Mouse (Mus musculus) left cerebral cortex, postnatal 4 days (tissue): ENCODE measurements around the gene Cdh26. TPM values are rescaled to one million over a fixed set of nuclear protein-coding genes. Genes with fewer than 3 reads are reported as not detected.

Experiments used
- DNase-seq: peaks from one replicate; pipeline ENCODE4 v3.0.0-alpha.2; 2022
- intact Hi-C: fragments of 180-260 bp; cut with DNase I; formaldehyde crosslinking; loops from one replicate; pipeline ENCODE4 v1.15.1; 2025
- total RNA-seq, 2 experiments: library from RNA; stranded (reverse); gene quantifications; 2 replicates each; pipeline ENCODE4 v1.2.3; 2021

Cdh26 gene
- total RNA-seq, 2 experiments from 2014 or later, result 0.12 TPM

GRCm38 (mm10) chr2:178506056-178506455, 75.7 kb downstream of the Cdh26 start:
- intact Hi-C loops, result loop anchor here (5.0 to 10.0 kb wide), 3 partner anchors 119 to 1371 kb away; partner anchors contain the start of gene Cdh4
- no peak for DNase-seq

- intact Hi-C loops, result loop anchor here (5.0 to 10.0 kb wide), 3 partner anchors 117 to 1370 kb away; partner anchors contain the start of gene Cdh4
- peak; percentile 77 for DNase-seq
Observed at GRCm38 (mm10) chr2:178507379-178508014, 77.2 kb downstream of the Cdh26 start.

- intact Hi-C loops, result loop anchor here (5.0 to 10.0 kb wide), 3 partner anchors 117 to 1369 kb away; partner anchors contain the start of gene Cdh4
- no peak for DNase-seq
Observed at GRCm38 (mm10) chr2:178508279-178508678, 77.9 kb downstream of the Cdh26 start.

- intact Hi-C loops, result no loop called here
- no peak for DNase-seq
Observed at GRCm38 (mm10) chr2:178513043-178513442, 82.7 kb downstream of the Cdh26 start.

- intact Hi-C loops, result no loop called here
- DNase-seq, result peak; percentile 86
Observed at GRCm38 (mm10) chr2:178513636-178514071, 83.3 kb downstream of the Cdh26 start.

DNA sequence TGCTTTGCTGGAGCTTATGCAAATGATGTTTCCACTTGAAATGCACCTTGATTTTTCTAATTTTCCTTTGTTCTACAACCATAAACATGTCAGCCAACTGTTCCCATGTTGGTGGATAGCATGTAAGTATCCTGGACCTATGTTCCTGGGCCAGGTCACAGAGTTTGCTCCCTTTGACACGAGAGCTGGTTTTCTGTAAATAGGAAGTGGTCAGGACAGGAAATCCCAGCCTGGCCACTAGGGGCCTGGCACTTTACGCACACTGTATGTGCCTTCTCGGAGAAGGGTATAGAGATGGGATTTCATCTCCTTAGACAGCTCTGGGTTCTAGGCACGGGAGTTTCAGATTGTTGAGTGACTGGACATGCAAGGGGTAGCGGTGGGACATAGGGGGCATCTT, 86.1 kb downstream of the Cdh26 start:
- DNase-seq, result no peak
- intact Hi-C loops, result no loop called here

DNA sequence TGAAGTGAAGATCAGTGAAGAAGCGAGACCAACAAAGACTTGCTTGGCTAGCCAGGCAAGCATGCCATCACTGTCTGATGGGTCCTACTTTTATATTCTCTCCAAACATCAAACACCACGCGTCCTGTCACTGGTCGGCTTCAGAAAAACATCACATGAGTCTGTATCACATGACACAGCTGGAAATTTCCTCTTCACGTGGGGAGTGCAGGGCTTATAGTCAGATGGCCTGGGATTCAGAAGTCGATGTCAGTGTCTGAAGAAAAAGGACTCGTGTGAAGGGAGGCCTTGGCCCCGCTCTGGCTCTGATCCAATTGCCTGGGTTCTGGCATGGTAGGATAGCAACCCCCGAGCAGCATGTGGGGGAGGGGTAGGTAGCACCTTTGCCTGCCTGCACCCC, 86.6 kb downstream of the Cdh26 start:
- intact Hi-C loops, result no loop called here
- DNase-seq, result no peak

GRCm38 (mm10) chr2:178519321-178519720, 89.0 kb downstream of the Cdh26 start:
- DNase-seq, result no peak
- intact Hi-C loops, result no loop called here

DNA sequence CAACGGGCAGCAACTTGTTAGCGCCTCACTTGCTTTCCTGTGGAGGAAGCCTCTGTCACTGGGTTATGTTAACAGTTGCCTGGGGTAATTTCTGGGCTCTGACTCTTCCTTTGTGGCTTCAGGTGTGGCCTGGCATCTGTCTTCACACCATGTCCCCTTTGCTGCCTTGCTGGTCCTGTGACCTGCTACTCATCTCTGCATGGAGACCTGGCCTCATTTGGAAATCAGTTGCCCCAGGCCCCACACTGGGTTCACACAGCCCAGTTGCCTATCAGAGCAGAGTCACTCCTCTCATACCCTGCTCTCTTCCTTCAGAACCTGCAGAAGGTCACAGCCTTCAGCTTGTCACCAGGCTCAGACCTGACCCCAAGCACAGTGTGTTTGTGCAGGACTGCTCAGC, 89.9 kb downstream of the Cdh26 start:
- DNase-seq, result peak; percentile 22

GRCm38 (mm10) chr2:178522331-178522730, 92.0 kb downstream of the Cdh26 start:
- intact Hi-C loops, result no loop called here
- DNase-seq, result peak; percentile 34

More for the DNA sequence above, 89.9 kb downstream of the Cdh26 start:
- intact Hi-C loops, result no loop called here

DNA sequence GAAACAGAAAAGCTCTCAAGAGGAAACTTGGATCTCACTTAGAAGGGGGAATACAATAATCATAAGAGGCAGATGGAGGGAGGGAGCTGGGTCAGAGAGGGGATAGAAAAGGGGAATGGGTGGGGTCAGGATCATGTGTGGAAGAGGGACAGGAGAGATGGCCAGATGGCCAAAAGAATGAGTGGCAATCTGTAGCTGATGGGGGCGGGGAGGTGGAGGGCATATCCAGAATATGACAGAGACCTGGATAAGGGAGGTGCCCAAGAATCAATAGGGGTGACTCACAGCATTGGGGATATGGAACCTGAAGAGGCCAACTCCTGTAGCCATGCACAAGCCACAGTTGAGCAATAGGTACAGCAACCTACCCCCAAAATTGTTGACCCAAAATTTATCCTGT, 92.5 kb downstream of the Cdh26 start:
- DNase-seq, result no peak
- intact Hi-C loops, result no loop called here

- DNase-seq, result no peak
- intact Hi-C loops, result no loop called here
Observed at GRCm38 (mm10) chr2:178526776-178527175, 96.4 kb downstream of the Cdh26 start.

GRCm38 (mm10) chr2:178531226-178531625, 100.9 kb downstream of the Cdh26 start:
- no peak for DNase-seq
- intact Hi-C loops, result no loop called here

DNA sequence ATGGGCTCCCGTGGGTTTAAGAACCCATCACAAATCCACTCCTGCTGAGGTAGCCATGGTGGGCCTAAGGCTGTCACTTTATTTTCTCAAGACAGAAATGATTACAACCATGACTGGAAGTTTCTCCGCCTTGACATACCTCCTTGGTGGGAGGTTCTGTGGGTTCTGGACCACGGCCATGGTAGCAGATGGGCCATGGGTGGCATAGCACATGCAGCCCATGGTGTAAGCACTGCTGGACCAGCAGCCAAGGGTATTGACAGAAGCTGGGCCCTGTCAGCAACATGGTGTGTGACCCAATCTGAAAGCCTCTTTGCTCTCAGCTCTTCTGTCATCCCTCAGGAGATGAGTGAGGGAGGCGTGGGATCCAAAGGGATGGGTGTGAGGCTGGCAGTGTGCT, 106.2 kb downstream of the Cdh26 start:
- DNase-seq, result peak; percentile 62
- intact Hi-C loops, result no loop called here

Other genes starting within 250 kb of the Cdh26 start
- gene Sycp2, start 22.8 kb upstream of the Cdh26 start, total RNA-seq, result 1 to 10 TPM in 1 of 2 experiments, under 1 TPM in 1; 0.54 to 1.0 TPM
- 1 to 10 TPM; 7.3 to 7.5 TPM for gene Ppp1r3d, start 16.1 kb upstream of the Cdh26 start, total RNA-seq
- gene Fam217b, start 16.0 kb upstream of the Cdh26 start, total RNA-seq, result 10 to 100 TPM; 24.9 to 26.4 TPM